Mouse (Mus musculus): ENCODE results near the gene Rps27l.

Gene Rps27l

DNA sequence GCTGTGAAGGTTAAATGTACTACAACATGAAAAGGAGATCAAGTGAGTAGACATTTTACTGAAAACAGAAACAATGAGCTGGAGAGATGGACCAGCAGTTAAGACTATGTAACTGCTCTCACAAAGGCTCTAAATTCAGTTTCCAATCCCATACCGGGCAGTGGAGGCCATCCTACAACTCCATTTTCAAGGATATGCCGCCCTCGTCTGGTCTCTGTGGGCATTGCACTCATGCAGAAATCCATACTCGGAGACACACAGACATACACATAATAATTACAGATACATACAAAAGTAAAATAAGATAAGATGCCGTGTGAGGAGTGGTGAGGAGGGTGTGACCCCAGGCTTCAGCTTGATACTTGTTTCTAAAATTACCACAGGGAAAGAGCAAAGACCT is 34.6 kb downstream of the Rps27l start:
- DNase-seq (ENCODE audit: low spot score in 2 of 2), result peak in 1 of 2 experiments; percentile 73

DNA sequence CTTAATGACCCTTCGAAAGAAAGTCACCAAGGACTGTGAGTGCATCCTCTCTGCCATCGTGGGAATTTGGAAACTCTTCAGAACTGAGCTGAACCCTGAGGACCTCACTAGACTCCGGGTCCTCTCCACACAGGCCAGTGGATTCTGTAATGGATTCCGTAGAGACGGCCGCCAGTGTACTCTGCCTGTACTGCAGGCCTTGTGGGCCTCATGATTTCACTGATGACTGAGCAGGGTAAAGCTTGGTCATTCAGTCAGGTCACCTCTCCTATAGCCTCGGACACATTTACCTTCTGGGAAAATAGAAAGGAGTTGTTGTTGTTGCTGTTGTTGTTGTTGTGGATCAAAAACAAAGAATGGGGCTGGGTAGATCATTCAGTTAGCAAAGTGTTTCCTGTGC is 36.2 kb downstream of the Rps27l start:
- no peak for DNase-seq (ENCODE audit: low spot score in 2 of 2)

DNA sequence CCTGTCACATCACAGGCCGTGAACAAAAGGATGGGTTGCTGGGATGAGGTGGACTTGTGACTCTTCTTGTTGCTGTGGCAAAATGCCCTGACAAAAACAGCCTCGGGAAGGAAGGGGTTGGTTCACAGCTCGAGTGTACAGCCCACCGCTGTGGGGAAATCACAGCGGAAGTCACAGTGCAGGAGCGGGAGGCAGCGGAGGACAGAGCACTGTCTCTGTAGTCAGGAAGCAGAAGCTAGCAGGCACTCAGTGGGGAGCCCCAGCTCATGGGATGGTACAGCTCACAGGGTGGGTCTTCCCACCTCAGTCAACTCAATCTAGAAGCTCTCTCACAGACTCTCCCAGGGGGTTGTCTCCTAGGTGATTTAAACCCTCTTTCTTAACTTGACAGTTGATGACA is 39.5 kb downstream of the Rps27l start:
- no peak for DNase-seq (ENCODE audit: low spot score in 2 of 2)

DNA sequence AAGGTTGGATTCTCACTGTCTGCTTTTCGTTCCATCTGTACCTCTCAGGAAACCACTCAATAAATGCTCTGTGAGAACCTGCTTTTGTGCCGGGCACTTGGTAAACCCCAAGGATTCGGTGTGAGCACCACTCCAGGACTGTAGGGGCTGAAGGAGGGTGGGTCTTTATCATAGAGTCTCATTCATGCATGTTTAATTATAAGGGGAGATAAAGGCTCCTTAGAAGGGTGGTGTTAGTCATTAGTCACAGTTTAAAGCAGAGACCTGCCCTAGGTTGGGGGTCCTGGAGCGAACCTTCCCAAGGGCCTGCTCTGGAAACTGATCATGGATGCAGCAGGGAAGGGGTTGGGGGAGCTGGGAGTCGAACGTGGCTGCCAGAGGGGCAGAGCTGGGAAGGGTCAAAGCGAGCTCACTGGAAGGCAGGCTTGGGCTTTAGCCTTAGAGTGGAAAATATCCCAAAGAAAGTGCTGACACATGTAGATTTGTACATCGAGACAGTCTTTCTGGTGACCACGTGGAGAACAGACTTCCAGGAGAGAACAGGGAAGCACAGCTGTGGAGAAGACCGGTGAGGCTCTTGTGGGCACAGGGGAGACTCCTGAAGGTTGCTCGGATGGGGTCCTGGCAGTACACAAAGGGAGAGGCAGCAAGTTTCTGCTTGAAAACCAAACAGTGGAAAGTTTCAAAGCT is 42.5 kb downstream of the Rps27l start:
- DNase-seq (ENCODE audit: low spot score in 2 of 2), result no peak

DNA sequence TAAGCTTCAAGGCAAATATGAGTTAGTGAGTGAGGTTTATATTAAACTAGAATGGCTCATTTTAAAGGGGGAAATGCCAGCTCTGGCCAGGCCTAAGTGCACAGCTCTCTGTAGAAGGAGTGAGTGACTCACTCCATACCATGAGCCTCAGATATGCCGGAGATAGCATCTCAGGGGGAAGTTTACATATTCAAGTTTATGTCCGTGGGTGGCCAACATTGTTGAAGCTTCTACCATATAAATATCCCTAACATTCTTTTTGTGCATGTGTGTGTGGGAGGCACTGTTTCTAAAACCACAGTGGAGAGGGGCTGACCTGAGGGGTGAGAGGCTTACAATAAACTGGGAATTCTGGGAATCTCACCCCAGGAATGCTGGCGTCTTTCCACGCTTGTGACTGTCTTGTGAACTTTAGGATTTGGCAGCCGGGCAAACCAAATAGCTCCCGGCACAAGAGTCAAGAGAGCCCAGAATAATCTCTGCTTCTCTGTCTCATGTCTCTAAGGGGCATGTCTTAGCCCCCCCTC is 43.1 kb downstream of the Rps27l start:
- peak in 1 of 2 experiments; percentile 54 for DNase-seq (ENCODE audit: low spot score in 2 of 2)

DNA sequence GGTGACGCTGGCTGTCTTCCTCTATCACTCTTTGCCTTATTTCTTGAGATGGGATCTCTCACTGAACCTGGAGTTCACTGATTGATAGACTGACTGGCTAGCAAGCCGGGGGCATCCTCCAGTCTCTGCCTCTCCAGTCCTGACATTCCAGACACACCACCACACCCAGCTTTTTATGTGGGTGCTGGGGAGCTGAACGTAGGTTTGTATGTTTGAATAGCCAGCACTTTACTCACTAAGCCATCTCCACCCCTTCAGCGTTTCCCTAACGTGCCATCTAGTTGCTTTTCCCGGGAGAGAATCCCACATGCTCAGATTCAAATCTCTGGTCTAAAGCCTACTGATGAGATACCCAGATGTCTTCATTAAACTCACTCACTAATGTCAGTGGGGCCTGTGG is 43.7 kb downstream of the Rps27l start:
- DNase-seq (ENCODE audit: low spot score in 2 of 2), result no peak

DNA sequence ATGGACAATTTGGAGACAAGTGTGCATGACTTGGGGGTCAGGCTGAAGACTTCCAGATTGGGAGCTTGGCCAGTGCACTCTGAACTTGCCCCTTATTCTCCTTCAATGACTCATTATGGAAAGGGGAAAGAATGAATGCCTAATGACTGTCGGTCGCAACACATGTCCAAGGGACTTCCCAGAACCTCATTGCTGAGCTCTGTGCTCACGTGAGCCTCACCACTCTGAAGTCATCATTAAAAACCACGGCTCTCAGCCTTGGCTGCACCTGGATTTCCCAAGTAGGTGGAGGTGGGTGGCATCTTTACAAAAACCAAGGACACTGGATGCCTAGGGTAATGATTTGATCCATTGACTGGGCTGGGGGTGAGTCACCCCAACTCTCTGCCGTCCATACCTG is 44.2 kb downstream of the Rps27l start:
- DNase-seq (ENCODE audit: low spot score in 2 of 2), result no peak

DNA sequence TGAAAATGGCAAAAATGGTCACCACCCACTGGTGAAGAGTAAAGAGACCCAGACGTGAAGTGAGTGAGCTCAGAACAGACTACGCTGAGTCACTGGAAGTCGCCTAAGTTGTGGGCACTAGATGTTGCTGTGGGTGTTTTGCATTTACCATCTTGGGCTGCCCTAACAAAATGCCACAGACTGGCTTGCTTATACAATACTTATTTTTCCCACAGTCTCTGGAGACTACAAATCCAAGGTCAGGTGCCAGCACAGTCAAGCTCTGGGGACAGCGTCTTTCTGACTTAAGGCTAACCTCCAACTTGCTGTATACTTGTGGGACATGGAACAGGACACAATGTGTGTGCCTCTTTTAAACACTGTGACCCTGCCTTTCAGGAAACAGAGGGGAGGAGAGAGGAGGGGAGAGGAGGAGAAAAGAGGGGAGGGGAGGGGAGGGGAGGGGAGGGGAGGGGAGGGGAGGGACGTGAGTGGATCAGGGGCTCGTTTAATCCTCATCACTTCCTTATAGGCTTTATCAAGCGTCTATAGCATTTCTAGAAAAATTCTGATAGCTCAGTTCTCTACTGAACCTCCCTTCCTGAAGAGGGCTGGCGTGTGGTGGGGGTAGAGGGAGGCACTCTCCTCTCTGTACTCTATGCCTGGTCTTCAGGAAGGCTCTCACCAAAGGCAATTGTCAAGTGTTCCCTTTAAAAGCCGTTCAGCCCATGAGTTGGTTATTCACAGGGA is 45.3 kb downstream of the Rps27l start:
- DNase-seq (ENCODE audit: low spot score in 2 of 2), result peak in 1 of 2 experiments; percentile 62

DNA sequence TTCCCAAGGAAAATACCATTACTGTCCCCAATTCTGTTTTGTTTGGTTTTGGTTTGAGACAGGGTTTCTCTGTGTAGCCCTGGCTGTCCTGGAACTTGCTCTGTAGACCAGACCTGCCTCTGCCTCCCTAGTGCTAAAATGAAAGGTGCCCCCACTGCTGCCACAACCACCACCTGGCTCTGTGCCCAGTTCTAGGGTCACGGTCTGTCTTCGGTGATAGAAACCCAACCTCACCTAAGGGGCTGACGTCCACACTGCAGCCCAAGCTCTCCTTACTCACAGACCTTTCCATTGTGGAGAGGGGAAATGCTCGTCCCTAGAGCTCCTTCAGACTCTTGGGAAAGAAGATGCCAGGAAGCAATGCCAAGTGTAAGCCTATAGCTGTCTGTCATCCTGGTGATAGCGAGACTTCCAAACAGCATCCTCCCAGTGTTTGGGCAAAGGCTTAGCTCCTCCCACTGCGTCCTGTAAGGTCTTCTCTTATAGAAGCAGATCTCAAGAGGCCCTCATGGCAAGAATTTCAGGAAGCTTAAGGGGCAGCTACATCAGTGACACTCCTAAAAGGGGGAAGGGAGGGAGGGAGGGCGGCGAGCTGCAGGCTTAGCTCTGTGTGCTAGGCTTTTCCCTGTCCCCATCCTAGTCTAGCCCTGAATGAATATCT is 46.0 kb downstream of the Rps27l start:
- no peak for DNase-seq (ENCODE audit: low spot score in 2 of 2)

All from frontal cortex, postnatal 36 days (tissue).